Mouse (Mus musculus) lung, postnatal 10 days (tissue): ENCODE measurements around the gene 2310009B15Rik.
A peak's percentile ranks its signal among the peaks of the same experiment; 100 is the strongest.

Source experiments
- DNase-seq: peaks from one replicate; pipeline ENCODE4 v3.0.0; 2021

Gene 2310009B15Rik

GRCm38 (mm10) chr1:138856101-138856950, at the start of gene 2310009B15Rik:
TSS of gene 2310009B15Rik (minus strand) at chr1:138856852.
- DNase-seq, result peak; percentile 78

- DNase-seq, result no peak
Measured at GRCm38 (mm10) chr1:138906256-138906655, 49.6 kb upstream of the 2310009B15Rik start.

- no peak for DNase-seq
Measured at GRCm38 (mm10) chr1:138905092-138905765, 48.6 kb upstream of the 2310009B15Rik start.

- DNase-seq, result no peak
Measured at GRCm38 (mm10) chr1:138903894-138904293, 47.2 kb upstream of the 2310009B15Rik start.

- no peak for DNase-seq
Measured at GRCm38 (mm10) chr1:138901431-138902117, 44.9 kb upstream of the 2310009B15Rik start.

GRCm38 (mm10) chr1:138896088-138896487, 39.4 kb upstream of the 2310009B15Rik start:
- no peak for DNase-seq

GRCm38 (mm10) chr1:138877470-138878254, 21.0 kb upstream of the 2310009B15Rik start:
- no peak for DNase-seq

- peak; percentile 5 for DNase-seq
Measured at GRCm38 (mm10) chr1:138876371-138877045, 19.9 kb upstream of the 2310009B15Rik start.

GRCm38 (mm10) chr1:138850823-138851222, 5.8 kb downstream of the 2310009B15Rik start:
- no peak for DNase-seq

- DNase-seq, result no peak
Measured at GRCm38 (mm10) chr1:138850161-138850539, 6.5 kb downstream of the 2310009B15Rik start.

GRCm38 (mm10) chr1:138849531-138850160, 7.0 kb downstream of the 2310009B15Rik start:
- DNase-seq, result no peak

- no peak for DNase-seq
Measured at GRCm38 (mm10) chr1:138848511-138849109, 8.0 kb downstream of the 2310009B15Rik start, which contains the start of gene Lhx9. TSS of gene Lhx9 (minus strand) at chr1:138848577.

- no peak for DNase-seq
Measured at GRCm38 (mm10) chr1:138848026-138848425, 8.6 kb downstream of the 2310009B15Rik start.

- no peak for DNase-seq
Measured at GRCm38 (mm10) chr1:138847146-138847545, 9.5 kb downstream of the 2310009B15Rik start.

GRCm38 (mm10) chr1:138846581-138846980, 10.1 kb downstream of the 2310009B15Rik start:
- DNase-seq, result no peak

GRCm38 (mm10) chr1:138846131-138846530, 10.5 kb downstream of the 2310009B15Rik start:
- DNase-seq, result no peak

GRCm38 (mm10) chr1:138845481-138845880, 11.2 kb downstream of the 2310009B15Rik start:
- DNase-seq, result no peak

GRCm38 (mm10) chr1:138844166-138844565, 12.5 kb downstream of the 2310009B15Rik start:
- no peak for DNase-seq

- DNase-seq, result no peak
Measured at GRCm38 (mm10) chr1:138843361-138844091, 13.1 kb downstream of the 2310009B15Rik start.

- DNase-seq, result no peak
Measured at GRCm38 (mm10) chr1:138842756-138843155, 13.9 kb downstream of the 2310009B15Rik start.
